Mouse (Mus musculus) brain, embryonic 14.5 days (tissue): ENCODE measurements around the gene Rnf19b.

ENCODE experiments used
- CTCF ChIP-seq: fragments of 200-500 bp; IDR thresholded peaks from 2 replicates; pipeline ENCODE4 v1.5.1; 2012; ENCODE audit warnings: inconsistent platforms, mild to moderate bottlenecking, moderate library complexity, borderline replicate concordance; ENCODE audit not compliant: insufficient read depth, insufficient read length; ENCODE audit errors: extremely low read depth
- POLR2A ChIP-seq: fragments of 200-500 bp; IDR thresholded peaks from 2 replicates; pipeline ENCODE4 v1.6.1; 2012; ENCODE audit warnings: mild to moderate bottlenecking, inconsistent platforms, borderline replicate concordance; ENCODE audit not compliant: poor library complexity, insufficient read depth, insufficient read length, severe bottlenecking; ENCODE audit errors: extremely low read depth

GRCm38 (mm10) chr4:129108624-129109023 is 50.6 kb downstream of the Rnf19b start:
- TF ChIP-seq POLR2A (no peak), CTCF (no peak)
